21 mouse cellular contexts compared by ENCODE assay signal in genomic region chr11:101556541-101556940, GRCm38 (mm10). TPM values are rescaled to one million over a fixed set of nuclear protein-coding genes. Genes with fewer than 3 reads are reported as not detected.
DNase-seq lines count a peak whose midpoint lies in the region; ATAC-seq lines count a peak whose summit lies in the region.
"Had no signal": no experiment of that assay in that cellular context is flagged by ENCODE, and none has a peak within 500 bp of the region (broad histone marks: within the 10 kb centered on the region; RNA-seq: fewer than 3 reads in every experiment).

No protein-coding gene starts in this region.

- H3K4me3 ChIP-seq in megakaryocyte, embryonic 14.5 days (replicated peaks): peak overlapping the region; percentile 29
- H3K4me3 ChIP-seq in liver, embryonic 12.5 days: no peak overlapping the region
- H3K4me3 ChIP-seq in midbrain, embryonic 14.5 days (replicated peaks; ENCODE audit: low read depth, low read length): no peak overlapping the region
- H3K4me3 ChIP-seq: heart, embryonic 10.5 days had no signal

- H3K4me1 ChIP-seq in megakaryocyte, embryonic 14.5 days: peaks cover 46% of the 10 kb centered on the region
- peaks cover 25% of the 10 kb centered on the region for H3K4me1 ChIP-seq in liver, embryonic 12.5 days
- peaks cover 16% of the 10 kb centered on the region for H3K4me1 ChIP-seq in midbrain, embryonic 14.5 days (ENCODE audit: control insufficient read depth, insufficient read depth, low read length)

- intact Hi-C loops in heart, postnatal 14 days (cut with DNase I): no loop called here

- 81% methylated on average over 7 of the region's 7 CpGs for WGBS in liver, embryonic 12.5 days (ENCODE audit: insufficient replicate concordance)
- WGBS in midbrain, embryonic 14.5 days: 89% methylated on average over 7 of the region's 7 CpGs

- no peaks in the 10 kb centered on the region for H3K9me3 ChIP-seq in megakaryocyte, embryonic 14.5 days
- no peaks in the 10 kb centered on the region for H3K9me3 ChIP-seq in liver, embryonic 12.5 days (replicated peaks)
- H3K9me3 ChIP-seq in midbrain, embryonic 14.5 days (ENCODE audit: control insufficient read depth, low read length): no peaks in the 10 kb centered on the region
- H3K9me3 ChIP-seq: heart, embryonic 10.5 days had no signal

- peak; percentile 76 for DNase-seq in kidney, postnatal 14 days
- DNase-seq in cerebellum, postnatal 10 days: no peak
- no peak for DNase-seq in midbrain, embryonic 14.5 days
- no peak for DNase-seq in heart, postnatal 14 days
- DNase-seq: cerebellum, postnatal 36 days; gastrocnemius, postnatal 25 days; layer of hippocampus, adult 9-11 months; lung, adult 2 months; right cerebral cortex, postnatal 14 days; thymus, adult 2 months had no signal

- 0 out of 2 replicates have a peak overlapping the region, but pooled peaks have one; percentile 4 for H3K4me2 ChIP-seq in liver, embryonic 12.5 days
- no peak overlapping the region for H3K4me2 ChIP-seq in midbrain, embryonic 14.5 days (ENCODE audit: low read length)

- H3K27me3 ChIP-seq in megakaryocyte, embryonic 14.5 days (replicated peaks): no peaks in the 10 kb centered on the region
- no peaks in the 10 kb centered on the region for H3K27me3 ChIP-seq in liver, embryonic 12.5 days (replicated peaks)
- no peaks in the 10 kb centered on the region for H3K27me3 ChIP-seq in midbrain, embryonic 14.5 days (ENCODE audit: control insufficient read depth, insufficient read depth, low read length)

- H3K9ac ChIP-seq in liver, embryonic 12.5 days: no peak overlapping the region
- H3K9ac ChIP-seq in midbrain, embryonic 14.5 days (replicated peaks; ENCODE audit: low read length): no peak overlapping the region

- H3K27ac ChIP-seq in liver, embryonic 12.5 days: peak overlapping the region; percentile 70
- no peak overlapping the region for H3K27ac ChIP-seq in midbrain, embryonic 14.5 days (replicated peaks; ENCODE audit: low read depth, low read length)
- H3K27ac ChIP-seq: heart, embryonic 10.5 days; hindbrain, postnatal 0 days had no signal

- H3K36me3 ChIP-seq in megakaryocyte, embryonic 14.5 days (replicated peaks; ENCODE audit: low read length): peaks cover 72% of the 10 kb centered on the region
- H3K36me3 ChIP-seq in liver, embryonic 12.5 days: peaks cover 63% of the 10 kb centered on the region
- peaks cover 62% of the 10 kb centered on the region for H3K36me3 ChIP-seq in midbrain, embryonic 14.5 days (ENCODE audit: control insufficient read depth, insufficient read depth, low read length)

- no peak for ATAC-seq in megakaryocyte, adult 5-6 weeks (ENCODE audit: poor library complexity, severe bottlenecking)
- no peak for ATAC-seq in liver, embryonic 12.5 days
- ATAC-seq in midbrain, embryonic 14.5 days (ENCODE audit: low FRiP score, low TSS enrichment): no peak
- ATAC-seq: CD4-positive, CD25-positive, alpha-beta regulatory T cell, adult 4 months; hindbrain, postnatal 0 days; midbrain, embryonic 16.5 days had no signal

RNA-seq across cellular contexts. Expression of gene Nbr1, which starts 4.6 kb away (rescaled TPM):
- 8.2 and 55.6 TPM in 2 replicates for polyA plus RNA-seq in megakaryocyte, embryonic 14.5 days (2012; ENCODE audit: insufficient read depth, low replicate concordance)
- total RNA-seq in megakaryocyte, adult 5-6 weeks (2015): 32.4 and 33.9 TPM in 2 replicates
- total RNA-seq in megakaryocyte, adult 5-6 weeks (2017): 53.6 and 60.7 TPM in 2 replicates
- polyA plus RNA-seq in liver, embryonic 12.5 days (2016; fragmentation: Nextera tagmentation; extraction: Ambion mirVana): 45.1 and 47.9 TPM in 2 replicates
- polyA plus RNA-seq in midbrain, embryonic 14.5 days (2014; fragmentation: Nextera tagmentation; extraction: Ambion mirVana): 69.2 and 101 TPM in 2 replicates
- total RNA-seq in heart, postnatal 14 days (2021): 100 to 1,000 TPM in 1 of 2 experiments, 10 to 100 TPM in 1; 98.4 to 103 TPM

RNA-seq across cellular contexts. Expression of gene Brca1, which starts 4.8 kb away (rescaled TPM):
- polyA plus RNA-seq in megakaryocyte, embryonic 14.5 days (2012; ENCODE audit: insufficient read depth, low replicate concordance): 1.9 TPM in 1 of 2 replicates, not detected in the other
- 15.3 and 15.9 TPM in 2 replicates for total RNA-seq in megakaryocyte, adult 5-6 weeks (2015)
- 26.8 and 34.8 TPM in 2 replicates for total RNA-seq in megakaryocyte, adult 5-6 weeks (2017)
- 17.2 and 17.4 TPM in 2 replicates for polyA plus RNA-seq in liver, embryonic 12.5 days (2016; fragmentation: Nextera tagmentation; extraction: Ambion mirVana)
- polyA plus RNA-seq in midbrain, embryonic 14.5 days (2014; fragmentation: Nextera tagmentation; extraction: Ambion mirVana): 1.6 and 4.1 TPM in 2 replicates
- 1 to 10 TPM; 1.2 to 1.7 TPM for total RNA-seq in heart, postnatal 14 days (2021)

RNA-seq across cellular contexts. Expression of gene Tmem106a, which starts 25.5 kb away (rescaled TPM):
- polyA plus RNA-seq in megakaryocyte, embryonic 14.5 days (2012; ENCODE audit: insufficient read depth, low replicate concordance): 3.4 and 23.5 TPM in 2 replicates
- total RNA-seq in megakaryocyte, adult 5-6 weeks (2015): 35.3 and 35.7 TPM in 2 replicates
- 20.5 and 24.1 TPM in 2 replicates for total RNA-seq in megakaryocyte, adult 5-6 weeks (2017)
- polyA plus RNA-seq in liver, embryonic 12.5 days (2016; fragmentation: Nextera tagmentation; extraction: Ambion mirVana): 5.0 and 5.3 TPM in 2 replicates
- polyA plus RNA-seq in midbrain, embryonic 14.5 days (2014; fragmentation: Nextera tagmentation; extraction: Ambion mirVana): 1.2 and 3.5 TPM in 2 replicates
- 1 to 10 TPM; 3.0 to 3.2 TPM for total RNA-seq in heart, postnatal 14 days (2021)

RNA-seq across cellular contexts. Expression of gene Gm11634, which starts 42.5 kb away (rescaled TPM):
- not detected in 2 replicates for polyA plus RNA-seq in megakaryocyte, embryonic 14.5 days (2012; ENCODE audit: insufficient read depth, low replicate concordance)
- not detected in 2 replicates for total RNA-seq in megakaryocyte, adult 5-6 weeks (2015)
- not detected in 2 replicates for total RNA-seq in megakaryocyte, adult 5-6 weeks (2017)
- not detected in 2 replicates for polyA plus RNA-seq in liver, embryonic 12.5 days (2016; fragmentation: Nextera tagmentation; extraction: Ambion mirVana)
- not detected in 2 replicates for polyA plus RNA-seq in midbrain, embryonic 14.5 days (2014; fragmentation: Nextera tagmentation; extraction: Ambion mirVana)
- total RNA-seq in heart, postnatal 14 days (2021): not detected
- total RNA-seq: gastrocnemius, postnatal 25 days; heart, postnatal 25 days; hindbrain, postnatal 0 days; left cerebral cortex, postnatal 25 days; MEL had no signal
- polyA plus RNA-seq: CD4-positive, CD25-positive, alpha-beta regulatory T cell, adult 4 months; embryonic facial prominence, embryonic 11.5 days; heart, embryonic 10.5 days; hindbrain, postnatal 0 days; lung, adult 2 months; midbrain, embryonic 16.5 days; thymus, adult 2 months had no signal
